Mouse (Mus musculus) lung, embryonic 16.5 days (tissue): ENCODE measurements around the gene Bud23. TPM values are rescaled to one million over a fixed set of nuclear protein-coding genes. Genes with fewer than 3 reads are reported as not detected.

Source experiments
- ATAC-seq: fragments of 200-750 bp; cut with Nextera tagmentation; 2 replicates; pipeline ENCODE4 v1.8.0; 2017; ENCODE audit warnings: low read depth, mild to moderate bottlenecking, moderate library complexity
- H3K27ac ChIP-seq: fragments of 300-500 bp; sonication (generic); 2 replicates; pipeline ENCODE4 v1.5.1; 2014; ENCODE audit warnings: mild to moderate bottlenecking, control low read depth, low read length
- H3K27me3 ChIP-seq: fragments of 300-500 bp; sonication (generic); 2 replicates; pipeline ENCODE4 v1.6.1; 2014; ENCODE audit warnings: low read depth, low read length, mixed read lengths; ENCODE audit not compliant: control insufficient read depth, insufficient read depth
- H3K36me3 ChIP-seq: fragments of 300-500 bp; sonication (generic); 2 replicates; pipeline ENCODE4 v1.6.1; 2014; ENCODE audit warnings: low read length; ENCODE audit not compliant: control insufficient read depth, insufficient read depth
- H3K4me1 ChIP-seq: fragments of 300-500 bp; sonication (generic); replicated peaks from 2 replicates; pipeline ENCODE4 v1.6.1; 2014; ENCODE audit warnings: low read length, mixed read lengths; ENCODE audit not compliant: control insufficient read depth, insufficient read depth
- H3K4me2 ChIP-seq: fragments of 300-500 bp; sonication (generic); 2 replicates; pipeline ENCODE4 v1.6.1; 2014; ENCODE audit warnings: low read depth, low read length, control low read depth
- H3K4me3 ChIP-seq: fragments of 300-500 bp; sonication (generic); 2 replicates; pipeline ENCODE4 v1.5.1; 2014; ENCODE audit warnings: mild to moderate bottlenecking, low read length, control low read depth
- H3K9ac ChIP-seq: fragments of 300-500 bp; sonication (generic); 2 replicates; pipeline ENCODE4 v1.6.1; 2014; ENCODE audit warnings: low read length, control low read depth
- H3K9me3 ChIP-seq: fragments of 300-500 bp; sonication (generic); 2 replicates; pipeline ENCODE4 v1.6.1; 2016; ENCODE audit warnings: low read length; ENCODE audit not compliant: control insufficient read depth
- WGBS: fragments of 180-500 bp; shearing (Covaris S2); extraction: QIAGEN DNeasy Blood & Tissue Kit; methylation state at CpG from one replicate; pipeline ENCODE4 v1.1.7; 2014; 5-methylcytosine and 5-hydroxymethylcytosine counted together
- polyA plus RNA-seq: library from polyadenylated mRNA; unstranded; fragments of >200 nt; fragmentation: Nextera tagmentation; extraction: Ambion mirVana; gene quantifications from 2 replicates; pipeline ENCODE4 v1.2.1, GENCODE M21; 2015

Bud23 gene
- polyA plus RNA-seq, 1 experiment from 2014 or later: 110 TPM

DNA sequence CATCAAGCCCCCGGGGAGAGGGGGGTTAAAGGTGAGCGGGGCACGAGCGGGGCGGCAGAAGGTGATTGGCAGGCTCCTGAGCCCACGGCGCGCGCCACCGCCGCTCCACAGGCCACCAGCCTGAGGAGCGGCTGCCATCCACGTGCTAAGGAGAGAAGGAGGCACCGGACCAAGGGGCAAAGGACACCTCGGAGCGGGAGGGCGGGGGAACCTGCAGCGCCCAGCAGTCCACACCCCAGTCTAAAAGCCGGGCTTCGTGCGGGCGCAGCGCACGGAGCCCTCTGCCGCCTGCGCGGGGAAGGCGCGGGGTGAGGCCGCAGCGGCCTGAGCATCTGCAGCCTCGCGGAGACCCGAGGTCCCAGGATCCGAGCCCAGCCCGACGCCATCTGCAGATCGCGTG is 24.9 kb upstream of the Bud23 start, which contains the start of gene Mlxipl:
Mlxipl (plus strand) TSS at position 238 of the 400 bp plus-strand sequence.
- H3K27me3 ChIP-seq: peaks cover 40% of the 10 kb centered on the region
- peak within 1 kb of the TSS; percentile 3; the same call in 1 of the 2 replicates for H3K4me2 ChIP-seq
- H3K9me3 ChIP-seq: no peaks in the 10 kb centered on the region
- H3K36me3 ChIP-seq: no peaks in the 10 kb centered on the region
- no peak within 1 kb of the TSS for H3K9ac ChIP-seq
- no peaks in the 10 kb centered on the region for H3K4me1 ChIP-seq
- H3K27ac ChIP-seq: no peak within 1 kb of the TSS
- WGBS: 4% methylated on average over 38 of the region's 39 CpGs
- ATAC-seq: no peak
- 0 out of 2 replicates have a peak within 1 kb of the TSS, but pooled peaks have one; percentile 9 for H3K4me3 ChIP-seq

DNA sequence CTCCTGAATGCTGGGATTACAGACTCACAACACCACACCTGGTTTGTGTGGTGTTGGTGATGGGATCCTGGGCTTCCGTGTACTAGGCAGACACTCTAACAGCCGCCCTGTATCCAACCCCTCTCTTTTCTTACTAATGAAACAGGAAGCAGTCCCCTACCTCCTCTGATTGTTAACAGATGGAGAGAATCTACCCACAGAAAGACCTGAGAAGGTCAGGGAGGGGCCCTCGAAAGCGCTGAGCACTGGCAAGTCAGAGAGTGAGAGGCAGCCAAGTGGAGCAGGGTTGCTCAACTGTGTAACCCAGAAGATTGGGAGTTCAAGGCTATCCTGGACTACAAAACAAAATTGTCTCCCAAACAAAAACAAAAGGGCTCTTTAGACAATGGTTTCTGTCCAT is 22.1 kb upstream of the Bud23 start:
- no peak overlapping the region for H3K4me3 ChIP-seq
- H3K27me3 ChIP-seq: peaks cover 37% of the 10 kb centered on the region
- H3K27ac ChIP-seq: no peak overlapping the region
- no peak for ATAC-seq
- H3K4me2 ChIP-seq: no peak overlapping the region
- H3K9ac ChIP-seq: no peak overlapping the region
- H3K9me3 ChIP-seq: no peaks in the 10 kb centered on the region
- no peaks in the 10 kb centered on the region for H3K4me1 ChIP-seq
- H3K36me3 ChIP-seq: no peaks in the 10 kb centered on the region
- 47% methylated on average over 4 of the region's 4 CpGs for WGBS

DNA sequence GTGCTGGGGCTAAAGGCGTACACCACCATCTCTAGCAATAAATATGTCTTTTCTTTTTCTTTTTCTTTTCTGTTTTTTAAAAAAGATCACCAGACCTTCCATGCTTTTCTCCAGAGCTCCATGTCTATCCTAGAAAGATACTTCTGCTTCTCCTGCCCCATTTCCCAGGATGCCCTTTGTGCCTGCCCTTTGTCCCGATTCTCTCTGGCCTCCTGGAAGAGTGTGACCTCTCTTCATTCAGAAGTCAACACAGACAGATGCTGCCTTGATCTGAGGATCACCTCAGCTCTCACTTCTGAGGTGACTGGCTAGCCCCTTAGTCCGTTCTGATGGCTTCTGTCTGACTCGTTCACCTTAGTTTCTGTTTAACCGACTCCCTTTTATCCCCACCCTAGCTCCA is 15.8 kb upstream of the Bud23 start:
- WGBS: 74% methylated on average over 5 of the region's 5 CpGs
- no peaks in the 10 kb centered on the region for H3K9me3 ChIP-seq

DNA sequence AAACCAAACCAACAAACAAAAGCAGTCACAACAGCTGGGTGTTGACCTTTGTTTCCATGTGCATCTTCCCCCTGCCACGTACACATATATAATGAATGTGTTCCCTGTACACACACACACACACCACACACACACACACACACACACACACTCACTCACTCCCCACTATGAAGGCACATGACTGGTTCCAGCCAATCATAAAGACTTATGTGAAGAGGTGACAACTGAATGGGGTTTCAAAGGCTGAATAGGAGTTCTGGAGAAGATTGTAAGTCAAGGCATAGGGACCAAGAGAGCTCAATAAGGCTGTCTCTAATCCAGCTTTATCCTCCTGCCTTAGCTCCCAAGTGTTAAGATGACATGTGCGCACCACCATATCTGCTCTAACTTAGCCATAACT is 14.8 kb upstream of the Bud23 start:
- Histone ChIP-seq H3K9me3 (no peaks in the 10 kb centered on the region), H3K36me3 (no peaks in the 10 kb centered on the region), H3K4me1 (peaks cover 6% of the 10 kb centered on the region), H3K4me3 (no peak overlapping the region), H3K4me2 (no peak overlapping the region), H3K9ac (no peak overlapping the region), H3K27ac (no peak overlapping the region), H3K27me3 (no peaks in the 10 kb centered on the region)
- 85% methylated on average over 2 of the region's 2 CpGs for WGBS
- no peak for ATAC-seq

More for the DNA sequence above, 15.8 kb upstream of the Bud23 start:
- Histone ChIP-seq H3K9ac (no peak overlapping the region), H3K4me2 (no peak overlapping the region), H3K36me3 (no peaks in the 10 kb centered on the region), H3K27ac (no peak overlapping the region), H3K4me3 (no peak overlapping the region), H3K27me3 (no peaks in the 10 kb centered on the region), H3K4me1 (peaks cover 6% of the 10 kb centered on the region)
- no peak for ATAC-seq

DNA sequence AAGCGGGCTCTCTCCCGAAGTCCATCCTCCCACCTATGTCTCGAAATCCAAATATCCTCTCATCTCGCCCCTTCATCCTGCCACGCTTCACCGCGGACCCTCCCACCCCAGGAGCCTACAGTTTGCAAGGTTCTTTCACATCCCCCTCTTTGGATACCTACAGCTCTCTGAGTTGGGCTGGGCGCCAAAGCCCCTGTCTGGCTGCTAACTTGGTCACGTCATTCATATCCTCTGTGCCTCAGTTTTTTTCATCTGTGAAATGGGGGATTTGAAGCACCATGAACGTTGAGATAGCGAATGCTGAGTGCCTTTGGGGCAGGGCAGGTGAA is 13.7 kb upstream of the Bud23 start:
- Histone ChIP-seq H3K4me1 (peaks cover 9% of the 10 kb centered on the region), H3K9ac (peak overlapping the region; percentile 98), H3K4me3 (peak overlapping the region; percentile 73), H3K4me2 (peak overlapping the region; percentile 77), H3K27me3 (no peaks in the 10 kb centered on the region), H3K27ac (no peak overlapping the region), H3K9me3 (no peaks in the 10 kb centered on the region), H3K36me3 (no peaks in the 10 kb centered on the region)
- under 1% methylated on average over 11 of the region's 11 CpGs for WGBS
- ATAC-seq: no peak

DNA sequence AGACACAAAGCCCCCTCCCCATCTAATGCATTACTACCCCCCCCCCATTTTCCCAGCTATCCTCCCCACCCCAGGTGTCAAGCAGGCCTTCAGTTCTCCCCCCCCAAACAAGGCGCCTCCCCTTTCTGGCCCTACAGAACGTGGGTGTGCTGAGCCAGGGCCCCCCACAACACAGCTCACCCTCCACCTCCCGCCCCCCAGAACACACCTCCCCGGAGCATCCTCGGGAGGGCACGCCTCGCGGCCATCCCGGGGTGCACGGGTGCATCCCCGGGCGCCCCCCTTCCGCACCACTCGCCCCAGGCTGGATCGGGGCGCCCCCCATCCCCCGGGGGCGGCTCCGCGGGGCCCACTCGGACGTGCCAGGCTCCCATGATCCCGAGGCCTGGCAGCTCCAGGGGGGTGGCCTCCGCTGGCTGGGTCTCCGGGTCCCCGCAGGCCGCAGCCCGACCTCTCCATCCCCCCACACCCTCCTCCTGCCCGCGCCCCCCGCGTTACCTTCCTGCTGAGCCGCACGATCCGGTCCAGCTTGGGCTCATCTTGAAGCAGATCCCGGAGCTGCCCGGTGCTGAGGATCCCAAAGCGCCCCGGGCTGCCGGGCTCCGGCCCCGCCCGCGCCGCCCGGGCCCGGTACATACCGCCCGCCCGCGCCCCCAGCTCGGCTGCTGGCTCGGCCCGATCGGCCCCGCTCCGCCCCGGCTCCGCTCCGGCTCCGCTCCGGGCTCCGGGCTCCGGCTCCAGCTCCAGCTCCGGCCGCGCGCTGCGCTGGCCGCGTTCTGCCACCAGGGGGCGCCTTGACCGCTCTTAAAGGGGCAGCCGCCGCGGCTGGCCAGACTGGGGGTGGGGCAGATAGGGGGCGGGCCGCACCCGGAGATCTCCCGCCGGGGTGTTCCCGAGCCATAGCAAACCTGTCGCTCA is 13.1 kb upstream of the Bud23 start, which contains the start of gene Vps37d:
Vps37d (minus strand) TSS at position 703 of the 918 bp plus-strand sequence.
- Histone ChIP-seq H3K9ac (peak within 1 kb of the TSS; percentile 98), H3K4me1 (peaks cover 11% of the 10 kb centered on the region), H3K4me2 (peak within 1 kb of the TSS; percentile 77), H3K27ac (peak within 1 kb of the TSS; percentile 64), H3K27me3 (no peaks in the 10 kb centered on the region), H3K9me3 (no peaks in the 10 kb centered on the region), H3K4me3 (peak within 1 kb of the TSS; percentile 73), H3K36me3 (no peaks in the 10 kb centered on the region)
- WGBS: 0% methylated on average over 60 of the region's 83 CpGs
- ATAC-seq: peak; percentile 89

DNA sequence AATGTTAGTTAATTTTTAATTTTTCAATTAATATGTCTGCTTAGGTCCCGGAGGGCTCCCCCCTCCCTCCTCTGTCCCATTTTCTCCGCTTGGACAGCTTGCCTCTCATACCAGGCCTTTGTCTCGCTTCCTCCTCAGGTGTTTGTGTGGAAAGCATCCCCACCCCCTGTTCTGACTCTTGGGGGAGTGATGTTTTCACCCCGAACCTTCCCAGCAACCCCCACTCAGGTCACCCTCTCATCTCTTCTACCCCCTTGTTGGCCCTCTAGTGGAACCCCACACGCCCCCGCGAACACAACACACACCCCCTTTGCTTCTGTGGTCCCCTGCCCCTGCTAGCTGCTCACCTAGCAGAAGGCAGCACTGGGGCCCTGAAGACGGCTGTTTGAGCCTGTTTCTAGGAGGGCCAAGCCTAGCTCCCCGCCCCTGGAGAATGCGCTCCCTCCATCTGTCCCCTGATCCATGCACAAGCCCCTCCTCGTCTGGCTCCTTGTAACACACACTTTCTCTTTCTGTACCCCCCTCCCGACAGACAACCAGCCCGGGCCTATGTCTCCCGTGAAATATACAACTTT is 12.3 kb upstream of the Bud23 start:
- Histone ChIP-seq H3K36me3 (no peaks in the 10 kb centered on the region), H3K9me3 (no peaks in the 10 kb centered on the region), H3K9ac (peak overlapping the region; percentile 98), H3K27ac (peak overlapping the region; percentile 1; the same call in 1 of the 2 replicates), H3K4me2 (peak overlapping the region; percentile 77), H3K27me3 (no peaks in the 10 kb centered on the region), H3K4me1 (peaks cover 11% of the 10 kb centered on the region), H3K4me3 (peak overlapping the region; percentile 73)
- ATAC-seq: peak; percentile 47
- 21% methylated on average over 14 of the region's 14 CpGs for WGBS

DNA sequence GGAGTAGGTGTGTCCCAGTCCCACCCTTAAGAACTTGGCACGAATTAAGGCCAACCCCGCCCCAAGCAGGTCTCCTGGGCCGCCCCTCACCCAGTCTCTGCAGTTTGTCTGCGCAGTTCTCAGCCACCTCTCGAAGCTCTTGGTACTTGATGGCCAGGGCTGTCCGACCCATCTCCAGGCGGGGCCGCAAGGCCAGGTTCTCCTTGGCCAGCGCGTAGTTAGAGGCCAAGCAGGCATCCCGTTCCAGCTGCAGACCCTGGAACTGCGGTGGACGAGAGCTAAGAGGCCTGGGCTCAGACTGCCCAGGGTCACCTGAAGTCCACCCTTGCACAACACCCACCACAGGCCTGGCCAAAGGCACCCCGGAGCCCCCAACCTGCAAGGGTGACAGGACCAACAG is 11.6 kb upstream of the Bud23 start:
- no peak for ATAC-seq
- H3K9me3 ChIP-seq: no peaks in the 10 kb centered on the region
- no peaks in the 10 kb centered on the region for H3K36me3 ChIP-seq
- 78% methylated on average over 14 of the region's 14 CpGs for WGBS
- H3K4me1 ChIP-seq: peaks cover 11% of the 10 kb centered on the region
- no peak overlapping the region for H3K27ac ChIP-seq
- H3K4me2 ChIP-seq: no peak overlapping the region
- no peak overlapping the region for H3K4me3 ChIP-seq
- no peaks in the 10 kb centered on the region for H3K27me3 ChIP-seq
- H3K9ac ChIP-seq: no peak overlapping the region

DNA sequence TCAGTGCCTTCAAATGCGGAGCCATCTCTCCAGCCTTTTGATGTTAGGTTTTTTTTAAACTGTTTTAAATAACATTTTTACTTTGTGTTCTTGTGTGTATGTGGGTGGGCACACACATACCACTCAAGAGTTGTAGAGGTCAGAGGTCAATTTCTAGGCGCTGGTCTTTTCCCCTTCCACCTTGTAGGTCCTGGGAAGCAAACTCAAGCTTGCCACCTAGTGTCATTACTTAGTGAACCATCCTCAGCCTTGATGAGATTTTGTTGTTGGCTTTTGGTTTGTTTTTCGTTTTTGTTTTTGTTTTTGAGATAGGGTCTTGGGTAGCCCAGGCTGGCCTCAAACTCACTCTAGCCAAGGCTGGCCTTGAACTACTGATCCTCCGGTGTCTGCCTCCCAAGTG is 10.9 kb upstream of the Bud23 start:
- H3K9ac ChIP-seq: no peak overlapping the region
- no peak overlapping the region for H3K4me3 ChIP-seq
- no peak for ATAC-seq
- peaks cover 11% of the 10 kb centered on the region for H3K4me1 ChIP-seq
- no peaks in the 10 kb centered on the region for H3K9me3 ChIP-seq
- H3K27me3 ChIP-seq: no peaks in the 10 kb centered on the region
- 55% methylated on average over 4 of the region's 4 CpGs for WGBS
- no peak overlapping the region for H3K27ac ChIP-seq
- H3K36me3 ChIP-seq: no peaks in the 10 kb centered on the region
- no peak overlapping the region for H3K4me2 ChIP-seq
